Mouse (Mus musculus): ENCODE results near the gene Golga1.

GRCm38 (mm10) chr2:39008954-39009365, 56.4 kb downstream of the Golga1 start:
- TF ChIP-seq CTCF (IDR thresholded peaks at IDR 0.05; ENCODE audit: insufficient read depth, low read depth, low read length) (no peak), POLR2A (IDR thresholded peaks at IDR 0.05; ENCODE audit: insufficient read depth, low read depth, low read length) (no peak)
